Mouse (Mus musculus): ENCODE data around the gene Hist1h2af.
A peak's percentile ranks its signal among the peaks of the same experiment; 100 is the strongest.

Gene Hist1h2af

GRCm38 (mm10) chr13:23533560-23534367 is at the start of gene Hist1h2af:
Gene Hist1h2af (plus strand): TSS chr13:23533906.
- peak; percentile 85 for DNase-seq (ENCODE audit: extremely low read depth, insufficient read length, low spot score)

GRCm38 (mm10) chr13:23485271-23485670 is 48.4 kb upstream of the Hist1h2af start:
- no peak for DNase-seq (ENCODE audit: extremely low read depth, insufficient read length, low spot score)

GRCm38 (mm10) chr13:23488400-23489322 is 45.0 kb upstream of the Hist1h2af start, which contains the start of gene Btn2a2:
Gene Btn2a2 (minus strand): TSS chr13:23488857.
- peak; percentile 40 for DNase-seq (ENCODE audit: extremely low read depth, insufficient read length, low spot score)

- no peak for DNase-seq (ENCODE audit: extremely low read depth, insufficient read length, low spot score)
Observed at GRCm38 (mm10) chr13:23490863-23491262, 42.8 kb upstream of the Hist1h2af start.

GRCm38 (mm10) chr13:23491263-23491662 is 42.4 kb upstream of the Hist1h2af start:
- no peak for DNase-seq (ENCODE audit: extremely low read depth, insufficient read length, low spot score)

GRCm38 (mm10) chr13:23491990-23492389 is 41.7 kb upstream of the Hist1h2af start:
- DNase-seq (ENCODE audit: extremely low read depth, insufficient read length, low spot score), result no peak

- DNase-seq (ENCODE audit: extremely low read depth, insufficient read length, low spot score), result no peak
Observed at GRCm38 (mm10) chr13:23495526-23495925, 38.2 kb upstream of the Hist1h2af start.

GRCm38 (mm10) chr13:23497656-23498321 is 35.9 kb upstream of the Hist1h2af start:
- peak; percentile 54 for DNase-seq (ENCODE audit: extremely low read depth, insufficient read length, low spot score)

GRCm38 (mm10) chr13:23498653-23499052 is 35.1 kb upstream of the Hist1h2af start:
- no peak for DNase-seq (ENCODE audit: extremely low read depth, insufficient read length, low spot score)

- DNase-seq (ENCODE audit: extremely low read depth, insufficient read length, low spot score), result peak; percentile 36
Observed at GRCm38 (mm10) chr13:23499943-23500342, 33.8 kb upstream of the Hist1h2af start.

GRCm38 (mm10) chr13:23500424-23501200 is 33.1 kb upstream of the Hist1h2af start:
- peak; percentile 70 for DNase-seq (ENCODE audit: extremely low read depth, insufficient read length, low spot score)

GRCm38 (mm10) chr13:23501511-23501910 is 32.2 kb upstream of the Hist1h2af start:
- DNase-seq (ENCODE audit: extremely low read depth, insufficient read length, low spot score), result no peak

- DNase-seq (ENCODE audit: extremely low read depth, insufficient read length, low spot score), result no peak
Observed at GRCm38 (mm10) chr13:23502031-23502567, 31.6 kb upstream of the Hist1h2af start.

GRCm38 (mm10) chr13:23502916-23503315 is 30.8 kb upstream of the Hist1h2af start:
- no peak for DNase-seq (ENCODE audit: extremely low read depth, insufficient read length, low spot score)

GRCm38 (mm10) chr13:23503797-23504196 is 29.9 kb upstream of the Hist1h2af start:
- peak; percentile 51 for DNase-seq (ENCODE audit: extremely low read depth, insufficient read length, low spot score)

- peak; percentile 56 for DNase-seq (ENCODE audit: extremely low read depth, insufficient read length, low spot score)
Observed at GRCm38 (mm10) chr13:23505662-23506345, 27.9 kb upstream of the Hist1h2af start.

GRCm38 (mm10) chr13:23506351-23506750 is 27.4 kb upstream of the Hist1h2af start:
- DNase-seq (ENCODE audit: extremely low read depth, insufficient read length, low spot score), result peak; percentile 69

GRCm38 (mm10) chr13:23506819-23507515 is 26.7 kb upstream of the Hist1h2af start:
- DNase-seq (ENCODE audit: extremely low read depth, insufficient read length, low spot score), result no peak

- no peak for DNase-seq (ENCODE audit: extremely low read depth, insufficient read length, low spot score)
Observed at GRCm38 (mm10) chr13:23510127-23510526, 23.6 kb upstream of the Hist1h2af start.
